Mouse (Mus musculus): ENCODE results near the gene Ilf3. TPM values are rescaled to one million over a fixed set of nuclear protein-coding genes. Genes with fewer than 3 reads are reported as not detected.

Ilf3 gene
- total RNA-seq, 2 experiments from 2014 or later, result 65.2 to 75.5 TPM

DNA sequence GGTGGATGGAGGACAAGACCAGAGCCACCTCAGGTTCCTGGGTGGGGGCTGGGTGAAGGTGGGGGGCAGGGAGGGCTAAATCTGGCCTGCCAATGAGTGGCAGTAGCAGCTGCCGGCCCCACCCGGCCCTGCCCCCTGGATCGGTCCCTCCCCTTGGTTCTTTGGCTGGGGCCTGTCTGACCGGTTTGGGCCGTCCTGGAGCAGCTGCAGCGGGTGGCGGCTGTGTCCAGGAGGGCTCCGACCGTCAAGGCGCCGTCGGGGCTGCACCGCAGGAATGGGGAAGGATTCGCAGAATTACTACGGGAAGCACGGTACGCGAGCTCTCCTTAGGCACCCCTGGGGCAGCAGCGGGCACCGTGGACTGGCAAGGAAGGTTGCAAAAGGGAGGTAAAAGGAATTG is 30.0 kb upstream of the Ilf3 start:
- DNase-seq (ENCODE audit: low spot score in 2 of 2), result peak; percentile 40 to 53

- no peak for DNase-seq (ENCODE audit: low spot score in 2 of 2)
Measured at GRCm38 (mm10) chr9:21340411-21340810, 27.3 kb upstream of the Ilf3 start.

DNA sequence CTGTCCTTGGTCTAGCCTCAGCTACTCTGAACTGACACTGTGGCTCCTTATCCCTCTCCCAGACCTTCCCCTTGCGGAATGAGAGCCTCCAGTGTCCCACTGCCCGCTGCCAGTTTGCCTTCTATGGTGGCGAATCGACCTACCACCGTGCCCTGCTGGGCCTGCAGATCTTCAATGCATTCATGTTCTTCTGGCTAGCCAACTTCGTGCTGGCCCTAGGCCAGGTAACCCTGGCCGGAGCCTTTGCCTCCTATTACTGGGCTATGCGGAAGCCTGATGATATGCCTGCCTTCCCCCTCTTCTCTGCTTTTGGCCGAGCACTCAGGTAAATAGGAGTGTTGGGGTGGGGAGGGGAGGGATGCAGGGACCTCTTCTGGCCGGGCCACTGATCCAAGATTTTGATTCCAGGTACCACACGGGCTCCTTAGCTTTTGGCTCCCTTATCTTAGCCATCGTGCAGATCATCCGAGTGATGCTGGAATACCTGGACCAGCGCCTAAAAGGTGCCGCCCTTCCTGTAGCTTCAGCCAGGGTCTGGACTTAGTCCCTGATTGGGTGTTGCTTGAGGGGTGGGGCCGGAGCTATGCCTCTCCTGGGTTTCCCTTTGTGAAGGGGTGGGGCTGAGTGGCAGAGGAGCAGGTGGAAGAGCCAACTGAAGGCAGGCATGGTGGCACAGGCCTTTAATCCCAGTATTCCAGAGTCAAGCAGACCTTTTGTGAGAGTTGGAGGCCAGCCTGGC is 20.9 kb upstream of the Ilf3 start:
- DNase-seq (ENCODE audit: low spot score in 2 of 2), result no peak

DNA sequence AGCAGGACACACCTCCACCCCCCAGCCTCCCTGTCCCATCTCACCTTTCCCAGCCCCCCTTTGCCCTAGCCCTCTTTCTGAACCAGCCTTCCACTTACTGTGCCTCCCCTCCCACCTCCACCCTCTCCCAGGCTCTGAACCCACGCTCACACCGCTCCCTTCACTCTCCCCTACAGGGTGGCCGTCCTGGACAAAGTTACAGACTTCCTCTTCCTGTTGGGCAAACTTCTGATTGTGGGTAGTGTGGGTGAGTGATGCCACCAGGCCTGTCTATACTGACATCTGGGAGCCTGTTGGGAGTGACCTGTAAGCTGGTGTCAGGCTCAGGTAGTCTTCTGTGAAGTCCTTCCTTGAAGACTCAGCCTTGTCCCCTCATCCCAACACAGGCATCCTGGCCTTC is 19.5 kb upstream of the Ilf3 start:
- DNase-seq (ENCODE audit: low spot score in 2 of 2), result no peak

- DNase-seq (ENCODE audit: low spot score in 2 of 2), result no peak
Measured at GRCm38 (mm10) chr9:21351178-21351577, 16.5 kb upstream of the Ilf3 start.

DNA sequence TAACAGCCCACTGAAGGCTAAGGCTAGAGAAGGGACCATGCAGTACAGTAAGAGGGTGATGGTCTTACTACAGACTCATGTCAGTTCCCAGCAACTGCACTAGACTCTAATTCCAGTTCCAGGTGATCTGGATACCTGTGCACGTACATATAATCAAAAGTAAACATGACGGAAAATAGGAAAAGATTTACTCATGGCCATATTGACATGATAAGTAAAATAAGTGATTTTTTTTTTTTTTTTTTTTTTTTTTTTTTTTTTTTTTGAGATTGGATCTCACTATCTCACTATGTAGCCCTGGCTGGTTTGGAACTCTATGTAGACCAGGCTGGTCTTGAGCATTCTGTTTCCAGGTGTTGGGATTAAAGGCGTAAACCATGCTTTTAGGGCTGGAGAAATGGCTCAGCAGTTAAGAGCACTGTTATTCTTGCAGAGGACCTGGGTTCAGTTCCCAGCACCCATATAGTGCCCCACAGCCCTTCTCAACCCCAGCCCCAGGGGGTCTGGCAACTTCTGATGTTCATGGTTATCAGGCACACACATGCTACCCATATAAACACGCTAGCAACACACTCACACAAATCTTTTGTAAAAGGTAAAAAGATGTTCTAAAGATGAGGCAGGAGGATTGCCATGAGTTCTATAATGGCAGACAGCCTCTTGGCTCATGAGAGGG is 15.8 kb upstream of the Ilf3 start:
- no peak for DNase-seq (ENCODE audit: low spot score in 2 of 2)

GRCm38 (mm10) chr9:21352463-21353372 is 15.0 kb upstream of the Ilf3 start:
- no peak for DNase-seq (ENCODE audit: low spot score in 2 of 2)

DNA sequence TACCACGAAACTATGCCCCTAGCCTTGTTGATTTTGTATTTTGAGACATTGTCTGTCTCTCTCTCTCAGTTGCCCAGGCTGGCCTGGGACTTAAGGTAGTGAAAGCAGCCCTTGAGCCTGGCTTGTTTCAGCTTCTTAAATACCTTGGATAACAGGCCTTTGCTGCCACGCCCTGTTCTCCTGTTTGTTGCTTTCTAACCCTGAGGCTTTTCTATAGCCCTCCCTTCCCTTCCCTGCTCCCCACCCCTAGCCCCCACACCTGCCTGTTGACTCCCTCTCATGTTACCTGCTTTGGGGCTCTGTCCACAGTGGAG is 14.3 kb upstream of the Ilf3 start:
- no peak for DNase-seq (ENCODE audit: low spot score in 2 of 2)

DNA sequence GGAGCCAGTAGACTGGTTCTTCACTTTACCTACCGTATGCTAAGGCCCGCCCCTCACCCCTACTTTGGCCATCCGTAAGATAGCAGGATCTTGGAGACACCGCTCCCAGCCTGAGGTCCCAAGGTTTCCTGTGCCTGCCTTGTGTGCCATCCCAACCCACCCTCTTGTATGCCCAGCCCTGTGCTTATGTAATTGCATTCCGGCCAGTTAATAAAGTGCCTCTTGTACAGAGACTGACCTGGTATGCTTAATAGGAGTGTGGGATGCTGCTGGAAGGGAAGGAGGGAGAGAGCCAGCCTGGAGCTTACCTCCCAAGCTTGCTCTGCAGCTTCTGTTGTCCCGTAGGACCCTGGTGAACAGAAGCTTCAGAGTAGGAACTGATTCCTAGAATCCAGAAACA is 12.9 kb upstream of the Ilf3 start:
- DNase-seq (ENCODE audit: low spot score in 2 of 2), result no peak

DNA sequence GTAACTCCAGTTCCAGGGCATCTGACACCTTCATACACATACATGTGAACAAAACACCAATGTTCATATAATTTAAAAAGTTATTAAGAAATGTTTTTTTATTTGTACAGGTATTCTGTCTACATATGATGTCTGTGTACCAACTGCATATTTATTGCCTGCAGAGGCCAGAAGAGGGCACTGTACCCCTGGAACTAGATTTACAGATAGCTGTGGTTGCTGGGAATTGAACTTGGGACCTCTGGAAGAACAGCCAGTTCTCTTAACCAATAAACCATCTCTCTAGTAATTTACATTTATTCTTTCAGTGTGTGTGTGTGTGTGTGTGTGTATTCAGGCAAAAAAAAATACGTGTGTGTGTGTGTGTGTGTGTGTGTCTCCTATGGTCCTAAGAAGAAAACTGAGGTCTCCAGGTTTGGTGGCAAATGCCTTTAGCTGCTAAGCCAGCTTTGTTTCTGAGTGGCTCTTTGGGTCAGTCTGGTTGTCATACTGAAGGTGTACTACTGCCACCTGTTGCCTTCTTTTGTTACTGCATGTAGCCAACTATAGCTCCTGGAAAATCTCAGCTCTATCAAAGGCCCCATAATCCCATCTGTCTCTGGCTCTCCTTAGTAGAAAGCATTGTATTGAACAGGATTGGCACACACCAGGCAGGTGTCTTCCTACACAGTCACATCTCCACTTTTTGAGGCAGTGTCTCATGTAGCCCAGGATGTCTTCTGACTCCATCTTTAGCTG is 10.5 kb upstream of the Ilf3 start:
- peak in 1 of 2 experiments; percentile 69 for DNase-seq (ENCODE audit: low spot score in 2 of 2)

DNA sequence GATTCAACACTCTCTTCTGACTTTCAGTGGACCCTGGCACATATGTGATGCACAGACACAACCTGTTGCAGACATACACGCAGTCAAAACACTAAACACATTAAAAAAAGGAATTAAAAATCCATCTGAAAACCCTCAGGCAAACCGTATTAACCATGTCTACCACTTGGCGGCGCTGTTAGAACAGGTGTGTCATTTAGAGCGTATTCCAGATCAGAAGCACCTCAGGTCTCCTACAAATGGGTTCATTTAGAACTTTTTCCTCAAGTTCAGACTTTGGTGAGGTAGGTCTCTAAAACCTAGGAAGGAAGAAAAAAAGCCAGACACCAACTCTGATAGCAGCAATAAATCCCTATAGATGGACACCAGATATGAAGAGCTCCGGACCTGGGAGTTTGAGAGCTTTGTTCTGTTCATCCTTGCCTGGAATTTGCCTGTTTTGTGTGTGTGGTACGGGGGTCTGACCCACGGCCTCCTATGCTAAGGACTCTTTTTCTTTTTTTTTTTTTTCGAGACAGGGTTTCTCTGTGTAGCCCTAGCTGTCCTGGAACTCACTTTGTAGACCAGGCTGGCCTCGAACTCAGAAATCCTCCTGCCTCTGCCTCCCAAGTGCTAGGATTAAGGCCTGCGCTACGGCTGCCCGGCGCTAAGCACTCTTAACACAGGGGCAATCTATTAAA is 990 bp upstream of the Ilf3 start:
- peak in 1 of 2 experiments; percentile 48 for DNase-seq (ENCODE audit: low spot score in 2 of 2)

- peak; percentile 66 to 80 for DNase-seq (ENCODE audit: low spot score in 2 of 2)
Measured at GRCm38 (mm10) chr9:21368131-21368584, 487 bp downstream of the Ilf3 start.

GRCm38 (mm10) chr9:21369080-21369479 is 1.4 kb downstream of the Ilf3 start:
- DNase-seq (ENCODE audit: low spot score in 2 of 2), result no peak

DNA sequence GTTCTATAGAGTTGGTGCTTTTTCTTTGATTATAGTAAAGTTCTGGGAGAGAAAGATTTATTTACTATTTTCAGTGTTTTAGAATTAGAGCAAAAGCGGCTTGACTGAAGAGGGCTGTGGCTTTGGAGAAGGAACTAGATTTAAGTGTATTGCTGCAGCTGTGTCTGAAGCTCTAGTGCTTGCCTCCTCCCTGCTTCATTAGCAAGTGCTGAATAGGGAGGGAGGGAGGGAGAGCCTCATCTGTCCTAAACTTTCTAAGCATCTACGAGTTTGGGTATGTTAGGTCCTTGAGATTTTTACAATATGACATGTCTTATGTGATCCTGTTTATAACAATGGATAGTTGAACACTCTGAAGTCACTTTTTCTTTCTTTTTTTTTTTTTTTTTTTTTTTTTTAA is 3.2 kb downstream of the Ilf3 start:
- no peak for DNase-seq (ENCODE audit: low spot score in 2 of 2)

GRCm38 (mm10) chr9:21372508-21372907 is 4.8 kb downstream of the Ilf3 start:
- no peak for DNase-seq (ENCODE audit: low spot score in 2 of 2)

- DNase-seq (ENCODE audit: low spot score in 2 of 2), result no peak
Measured at GRCm38 (mm10) chr9:21379195-21379594, 11.5 kb downstream of the Ilf3 start.

GRCm38 (mm10) chr9:21380868-21381267 is 13.2 kb downstream of the Ilf3 start:
- no peak for DNase-seq (ENCODE audit: low spot score in 2 of 2)

GRCm38 (mm10) chr9:21383966-21384365 is 16.3 kb downstream of the Ilf3 start:
- DNase-seq (ENCODE audit: low spot score in 2 of 2), result no peak

DNA sequence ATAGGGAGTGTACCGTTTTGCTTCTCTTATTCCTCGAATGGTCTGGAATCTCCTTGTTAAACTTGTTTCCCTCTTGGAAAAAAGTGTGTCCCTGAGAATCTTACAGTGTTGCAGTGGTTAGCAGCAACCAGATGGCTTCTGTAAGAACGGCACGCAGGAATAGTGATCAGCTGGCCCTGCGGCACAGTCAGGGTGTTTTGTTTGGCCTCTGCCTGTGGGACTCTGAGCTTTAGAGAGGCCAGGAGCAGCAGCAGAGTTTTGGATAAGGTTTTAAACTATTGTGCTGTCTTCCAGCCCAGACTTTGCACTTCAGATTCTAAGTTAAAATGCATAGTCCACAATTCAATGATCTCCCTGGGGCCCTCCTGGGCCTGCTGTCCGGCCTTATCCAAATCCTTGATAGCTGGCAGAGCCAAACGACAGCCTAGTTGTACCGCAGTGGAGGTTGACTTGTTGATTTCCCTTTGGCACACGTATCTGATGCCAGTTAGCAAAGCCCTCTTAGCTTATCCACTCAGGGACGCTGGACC is 25.0 kb downstream of the Ilf3 start:
- no peak for DNase-seq (ENCODE audit: low spot score in 2 of 2)

GRCm38 (mm10) chr9:21395692-21396091 is 28.0 kb downstream of the Ilf3 start:
- no peak for DNase-seq (ENCODE audit: low spot score in 2 of 2)
